Mouse (Mus musculus): ENCODE data around the gene Mettl7a2. TPM values are rescaled to one million over a fixed set of nuclear protein-coding genes. Genes with fewer than 3 reads are reported as not detected.
"Not testable (repeated sequence)": the region's sequence is repeated elsewhere in the genome, so short reads cannot be mapped to it uniquely, and the experiment has no call there.

The Mettl7a2 gene
- total RNA-seq (2021) = 1 to 10 TPM; 2.0 to 2.2 TPM
- long read RNA-seq, experiment 1, partial matches to known transcripts = 0 of 1 reads
- long read RNA-seq, experiment 1, other reads (novel, unspliced or antisense) = 1 of 1 reads
- long read RNA-seq, experiment 2 = 0 reads

DNA sequence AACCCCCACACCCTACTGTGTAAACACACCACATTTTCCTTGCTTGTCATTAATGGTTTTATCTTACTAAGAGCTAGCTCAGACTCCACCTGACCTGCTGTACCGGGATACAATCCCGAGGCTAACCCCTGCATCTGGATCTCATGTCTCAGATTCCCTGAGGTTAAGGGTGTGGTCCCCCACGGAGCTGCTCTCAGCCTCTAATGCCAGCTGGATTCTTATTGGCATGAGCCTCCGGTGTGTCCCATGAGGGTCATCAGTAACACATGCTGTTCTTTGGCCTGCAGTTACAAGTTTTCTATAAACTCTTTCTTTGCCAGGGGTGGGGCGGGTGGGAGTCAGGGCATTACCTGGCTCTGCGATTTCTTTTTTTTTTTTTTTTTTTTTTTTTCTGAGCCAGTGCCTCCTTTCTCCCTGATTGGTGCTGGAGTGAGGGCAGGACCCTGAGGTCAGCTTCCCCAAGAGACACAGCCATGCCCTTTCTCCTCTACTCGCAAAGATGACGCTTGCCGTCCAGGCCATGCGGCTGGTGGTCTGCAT, at the start of gene Mettl7a2, which contains the start of gene Methig1:
Mettl7a2 (plus strand) TSS at position 490 of the 540 bp plus-strand sequence.
Methig1 (plus strand) TSS at position 439 of the 540 bp plus-strand sequence.
- no peak for DNase-seq

DNA sequence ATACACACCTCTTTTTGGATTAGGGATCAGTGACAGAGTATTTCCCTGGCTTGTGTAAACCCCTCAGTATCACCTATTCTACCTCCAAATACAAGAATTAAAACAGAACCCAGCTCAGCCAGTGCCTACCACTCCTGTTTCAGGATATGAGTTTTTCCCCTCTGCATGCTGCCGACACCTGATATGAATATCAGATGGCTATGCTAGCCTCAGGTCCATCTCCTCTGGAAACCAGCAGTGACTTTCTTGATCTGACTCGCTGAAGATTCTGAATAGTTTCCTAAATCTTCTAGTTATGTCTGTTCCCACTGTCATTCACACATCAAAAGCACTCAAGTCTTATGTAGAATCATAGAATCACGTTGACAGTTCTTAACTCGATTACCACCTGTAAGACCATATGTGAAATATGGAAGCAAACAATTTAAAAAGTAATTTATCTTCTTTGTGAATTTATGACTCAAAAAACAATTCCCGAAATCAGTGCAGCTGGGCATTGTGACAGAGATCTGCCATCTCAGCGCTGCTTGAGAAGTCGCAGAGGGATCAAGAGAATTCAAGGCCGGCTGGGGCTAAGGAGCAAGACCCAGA, 49.5 kb upstream of the Mettl7a2 start:
- peak in 1 of 2 experiments; percentile 8 for DNase-seq

DNA sequence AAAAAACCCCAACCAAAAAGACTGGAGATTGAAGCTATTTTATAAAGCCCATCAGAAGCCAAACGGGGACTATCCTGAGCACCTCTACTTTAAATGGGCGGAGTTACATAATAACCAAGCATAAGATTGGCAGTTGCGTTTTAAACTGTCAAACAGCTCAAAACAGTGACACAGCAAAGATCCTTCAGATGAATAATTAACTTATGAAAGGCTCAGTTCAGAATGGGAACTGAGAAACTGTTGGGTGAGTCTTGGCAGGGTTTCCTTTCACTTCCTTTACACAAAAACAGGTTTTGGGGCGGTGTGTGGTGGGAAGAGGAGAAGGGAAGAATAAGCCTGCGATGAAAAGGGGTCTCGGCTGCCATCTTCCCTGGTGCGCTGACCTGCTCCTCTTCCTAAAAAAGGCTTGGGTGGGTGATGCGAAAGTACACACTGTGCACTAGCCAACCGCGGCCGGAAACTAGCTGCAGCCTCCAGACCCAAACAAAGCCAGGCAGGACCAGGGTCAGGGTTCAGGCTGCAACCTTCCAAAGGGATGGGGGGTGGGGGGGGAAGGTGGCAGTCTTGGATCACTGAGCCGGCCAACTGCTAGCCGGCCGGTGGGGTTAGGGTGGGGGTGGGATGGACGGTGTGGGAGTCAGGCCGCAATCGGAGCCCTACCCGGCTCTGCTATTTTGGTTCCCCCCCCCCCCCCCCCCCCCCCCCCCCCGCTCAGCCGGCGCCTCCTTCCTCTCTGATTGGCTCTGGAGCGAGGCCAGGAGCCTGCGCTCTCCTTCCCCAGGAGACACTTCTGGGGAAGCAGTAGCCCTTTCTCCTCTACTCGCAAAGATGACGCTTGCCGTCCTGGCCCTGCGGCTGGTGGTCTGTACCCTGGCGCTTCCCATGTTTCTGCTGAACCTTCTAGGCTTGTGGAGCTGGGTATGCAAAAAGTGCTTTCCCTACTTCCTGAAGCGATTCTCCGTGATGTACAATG, 48.7 kb upstream of the Mettl7a2 start, which contains the start of gene Mettl7a1:
Mettl7a1 (plus strand) TSS at position 122 of the 973 bp plus-strand sequence.
- DNase-seq = peak; percentile 90 to 93

DNA sequence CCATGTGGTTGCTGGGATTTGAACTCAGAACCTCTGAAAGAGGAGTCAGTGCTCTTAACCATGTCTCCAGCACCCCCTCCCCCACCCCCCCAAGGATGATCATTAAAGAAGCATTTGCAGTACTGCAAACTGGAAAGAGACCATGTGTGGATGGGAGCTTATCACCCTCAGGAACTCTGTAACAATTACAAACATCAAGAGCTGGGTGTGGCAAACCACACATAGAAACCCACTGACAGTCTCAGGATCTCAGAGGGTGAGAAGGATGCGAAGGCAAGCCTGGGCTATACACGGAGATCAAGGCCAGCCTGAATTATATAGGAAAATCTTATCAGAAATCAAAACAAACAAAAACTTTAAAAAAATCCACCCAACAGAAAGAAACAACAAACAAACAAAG, 46.8 kb upstream of the Mettl7a2 start:
- no peak for DNase-seq

DNA sequence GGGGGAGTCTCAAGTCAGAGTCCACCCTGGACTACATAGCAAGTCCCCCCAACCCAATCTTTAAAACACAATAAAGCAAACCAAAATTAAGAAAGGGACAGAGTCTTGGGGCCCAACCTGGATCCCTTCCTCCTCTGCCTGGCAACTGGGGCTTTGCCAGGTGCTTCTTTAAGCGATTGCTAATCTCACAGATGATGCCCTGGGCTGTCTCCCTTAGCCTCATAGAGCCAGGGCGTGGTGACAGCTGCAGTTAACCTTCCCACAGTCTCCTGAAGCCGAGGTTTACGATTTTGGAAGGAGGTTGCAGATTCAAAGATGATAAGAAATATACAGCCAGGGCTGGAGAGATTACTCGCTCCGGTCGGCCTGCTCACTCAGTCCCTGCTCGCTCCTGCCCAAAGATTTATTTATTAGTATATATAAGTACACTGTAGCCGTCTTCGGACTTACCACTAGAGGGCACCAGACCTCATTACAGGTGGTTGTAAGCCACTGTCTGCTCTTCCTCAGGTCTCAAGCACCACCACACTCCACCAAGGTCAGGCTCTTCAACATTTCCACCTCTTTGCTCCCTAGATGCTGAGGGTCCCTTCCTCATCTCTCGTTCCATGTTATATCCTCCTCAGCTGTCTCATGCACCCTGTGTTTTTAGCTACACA, 45.4 kb upstream of the Mettl7a2 start:
- peak; percentile 22 to 35 for DNase-seq

DNA sequence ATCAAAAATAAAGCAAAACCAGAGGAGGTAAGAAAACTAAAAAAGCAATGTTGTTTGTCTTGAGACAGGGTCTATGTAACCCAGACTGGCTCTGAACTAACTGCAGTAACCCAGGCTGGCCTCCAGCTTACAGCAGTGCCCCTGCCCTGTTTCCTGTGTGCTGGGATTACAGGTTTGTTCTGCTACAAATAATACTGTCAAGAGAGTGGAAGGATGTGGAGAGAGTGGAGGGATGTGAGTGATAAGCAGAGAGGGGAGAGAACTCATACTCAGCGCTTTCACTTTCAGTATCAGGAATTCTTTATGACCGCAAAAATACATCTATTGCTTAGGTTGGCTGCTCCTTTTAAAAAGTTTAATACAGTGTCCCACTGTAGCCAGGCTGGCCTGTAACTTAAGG, 40.7 kb upstream of the Mettl7a2 start:
- DNase-seq = no peak

DNA sequence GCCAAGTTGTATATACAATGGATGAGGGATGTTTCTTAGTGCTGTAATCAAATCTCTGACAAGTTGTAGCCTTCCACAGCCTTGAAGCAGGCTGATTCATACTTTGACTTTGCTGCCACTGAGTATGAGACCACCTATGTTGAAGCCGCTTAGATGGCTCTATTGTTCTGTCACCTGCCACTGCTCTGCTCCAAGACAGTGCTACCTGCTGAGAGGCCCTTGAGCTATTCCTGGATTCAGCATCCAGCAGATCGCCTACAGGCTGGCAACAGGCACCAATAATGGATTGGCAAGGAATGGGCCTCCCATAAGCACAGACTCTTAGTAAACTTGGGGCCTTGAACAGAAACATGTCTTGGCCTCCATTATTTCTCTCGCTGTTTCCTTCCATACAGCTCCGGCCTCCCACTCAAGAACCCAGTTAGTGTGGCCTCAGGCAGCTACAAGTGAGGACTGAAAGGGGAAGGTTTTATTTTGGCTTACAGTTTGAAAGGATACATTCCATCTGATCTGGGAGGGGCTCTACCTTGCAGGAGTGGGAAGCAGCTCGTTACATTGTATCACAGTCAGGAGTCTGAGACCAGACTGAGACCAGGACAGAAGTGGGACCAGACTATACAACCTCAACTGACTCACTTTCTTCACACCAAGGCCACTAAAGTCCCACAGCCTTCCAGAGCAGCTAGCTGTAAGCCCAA, 38.4 kb upstream of the Mettl7a2 start:
- no peak for DNase-seq

DNA sequence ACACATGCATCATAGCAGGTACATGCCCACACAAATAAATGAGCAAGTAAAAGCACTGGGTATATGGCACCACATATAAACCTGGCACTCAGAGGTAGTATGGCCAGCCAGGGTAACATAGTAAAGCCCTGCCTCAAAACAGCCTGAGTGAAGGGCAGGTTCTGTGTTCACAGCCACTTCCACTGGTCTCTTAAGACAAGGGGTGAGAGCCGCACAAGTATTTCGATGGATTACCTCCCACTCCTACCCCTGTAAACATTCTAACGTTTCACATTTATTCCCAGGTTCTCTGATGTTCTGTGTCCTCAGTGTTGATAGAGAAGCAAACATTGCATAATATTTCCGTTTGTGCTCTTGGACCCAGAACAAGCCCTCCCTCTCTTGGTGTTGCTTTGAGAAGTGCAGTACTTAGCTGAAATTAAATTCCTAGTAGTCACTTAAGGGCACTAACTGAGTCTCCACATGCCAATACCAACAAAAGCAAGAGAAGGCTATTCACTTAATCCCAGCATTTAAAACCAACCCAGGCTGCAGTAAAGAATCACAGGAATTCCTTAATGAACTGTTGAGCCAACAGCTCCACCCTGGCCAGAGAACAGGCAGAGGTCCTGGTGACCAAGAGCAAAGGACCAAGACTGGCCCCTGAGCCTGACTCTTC, 34.9 kb upstream of the Mettl7a2 start:
- DNase-seq = not testable (repeated sequence)

DNA sequence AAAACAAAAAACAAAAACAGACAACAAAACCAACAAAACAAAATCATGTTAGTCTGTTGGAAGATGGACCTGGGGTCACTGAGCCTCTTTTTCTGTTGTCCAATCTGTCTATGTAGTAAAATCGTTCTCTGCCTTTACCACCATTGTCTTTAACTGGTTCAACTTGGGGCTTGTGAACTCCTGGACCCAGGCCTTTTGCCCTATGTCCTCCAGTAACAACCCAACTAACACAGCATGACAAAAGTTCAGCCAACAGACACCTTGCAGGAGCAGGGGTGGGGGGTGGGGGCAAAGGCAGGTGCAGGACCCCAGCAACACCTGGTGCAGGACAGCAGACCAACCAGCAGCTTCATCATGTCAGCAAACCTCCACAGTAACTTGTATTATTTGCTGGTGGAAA, 33.1 kb upstream of the Mettl7a2 start:
- DNase-seq = no peak

DNA sequence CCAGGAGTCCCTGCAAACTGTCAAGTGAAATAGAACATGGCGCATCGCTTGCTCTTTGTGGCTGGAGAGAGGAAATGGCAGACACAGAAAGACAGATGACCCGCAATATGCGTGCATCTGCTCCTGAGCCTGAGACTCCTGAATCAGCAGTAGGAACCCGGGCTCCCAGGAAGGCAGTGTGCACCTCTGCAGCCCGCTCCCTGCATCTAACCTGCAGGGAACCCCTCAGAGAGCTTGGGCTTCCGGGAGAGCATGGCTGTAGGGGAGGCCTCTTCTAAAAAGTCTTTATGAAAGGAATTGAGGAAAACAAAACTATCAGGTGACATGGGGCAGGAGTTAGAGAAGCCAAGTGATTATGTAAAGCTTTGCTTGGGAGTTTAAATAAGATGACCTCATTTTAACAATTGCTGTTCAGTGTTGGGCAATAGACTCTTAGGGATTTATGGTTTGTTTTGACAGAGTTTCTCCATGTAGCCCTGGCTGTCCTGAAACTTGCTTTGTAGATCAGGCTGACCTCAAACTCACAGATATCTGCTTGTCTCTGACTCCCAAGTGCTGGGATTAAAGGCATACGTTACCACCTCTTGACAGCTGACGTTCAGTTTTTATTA, 32.6 kb upstream of the Mettl7a2 start:
- DNase-seq = no peak

DNA sequence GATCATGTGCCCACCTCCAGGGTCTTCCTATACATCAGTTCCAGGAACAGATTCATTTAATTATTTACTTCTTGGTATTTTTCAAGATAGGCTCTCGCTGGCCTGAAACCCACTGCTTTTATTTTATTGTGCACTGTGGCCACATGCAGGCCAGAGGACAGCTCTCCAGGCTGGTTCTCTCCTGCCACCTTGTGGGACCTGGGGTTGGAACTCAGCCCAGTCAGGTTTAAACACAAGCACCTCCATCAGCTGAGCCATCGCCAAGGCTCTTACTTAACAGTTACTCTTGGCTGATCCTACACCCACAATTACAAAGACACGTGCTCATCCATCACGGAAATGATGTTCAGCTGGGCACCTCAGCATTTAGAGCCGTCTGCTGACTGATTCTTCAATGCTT, 31.9 kb upstream of the Mettl7a2 start:
- DNase-seq = peak; percentile 50 to 61

DNA sequence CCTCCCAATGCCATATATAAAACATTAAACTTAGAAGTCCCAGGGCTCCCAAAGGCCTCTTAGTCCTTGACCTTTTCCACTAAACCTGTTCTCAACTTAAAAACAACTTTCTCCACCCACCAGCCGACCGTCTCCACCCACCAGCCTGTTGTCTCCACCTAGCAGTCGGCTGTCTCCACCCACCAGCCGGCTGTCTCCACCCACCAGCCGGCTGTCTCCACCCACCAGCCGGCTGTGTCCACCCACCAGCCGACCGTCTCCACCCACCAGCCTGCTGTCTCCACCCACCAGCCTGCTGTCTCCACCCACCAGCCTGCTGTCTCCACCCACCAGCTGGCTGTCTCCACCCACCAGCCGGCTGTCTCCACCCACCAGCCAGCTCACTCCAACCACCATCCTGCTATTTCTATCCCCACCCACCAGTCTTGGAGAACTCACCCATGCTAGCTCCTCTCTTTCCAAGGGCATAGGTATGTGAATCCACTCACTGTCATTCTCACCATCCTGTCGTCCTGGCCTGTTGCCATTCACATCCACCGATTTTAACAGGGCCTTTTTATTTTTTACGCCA, 28.9 kb upstream of the Mettl7a2 start:
- no peak for DNase-seq

DNA sequence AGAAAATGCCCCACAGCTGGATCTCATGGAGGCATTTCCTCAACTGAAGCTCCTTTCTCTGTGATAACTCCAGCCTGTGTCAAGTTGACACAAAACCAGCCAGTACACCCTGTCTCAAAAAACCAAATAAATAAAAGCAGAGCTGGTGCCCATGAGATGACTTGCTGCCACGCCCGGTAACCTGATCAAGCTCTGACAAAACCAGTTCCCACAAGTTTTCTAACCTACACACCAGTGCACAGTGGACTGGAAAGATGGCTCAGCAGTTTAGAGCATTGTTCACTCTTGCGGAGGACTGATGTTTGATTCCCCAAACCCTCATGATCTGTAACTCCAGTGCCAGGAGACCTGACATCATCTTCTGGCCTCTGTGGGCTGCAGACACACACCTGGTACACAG, 27.8 kb upstream of the Mettl7a2 start:
- no peak for DNase-seq

DNA sequence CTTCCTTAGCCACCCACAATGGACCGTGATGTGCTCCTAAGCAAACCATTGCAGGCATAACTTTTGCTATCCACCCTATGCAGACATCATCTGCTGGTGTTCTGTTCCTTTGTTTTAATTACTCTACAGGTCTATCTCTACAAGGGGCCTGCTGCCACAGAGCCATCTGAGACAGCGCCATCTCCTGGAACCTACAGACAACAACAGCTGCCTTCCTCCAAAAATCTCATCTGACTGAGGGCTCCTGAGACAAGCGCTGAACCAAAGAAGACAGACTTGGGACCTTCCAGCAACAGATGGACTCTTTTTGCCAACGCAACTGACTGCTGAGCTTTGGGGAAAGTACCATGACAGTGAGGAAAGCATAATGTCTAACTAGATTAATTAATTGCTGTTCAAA, 24.9 kb upstream of the Mettl7a2 start:
- not testable (repeated sequence) for DNase-seq

DNA sequence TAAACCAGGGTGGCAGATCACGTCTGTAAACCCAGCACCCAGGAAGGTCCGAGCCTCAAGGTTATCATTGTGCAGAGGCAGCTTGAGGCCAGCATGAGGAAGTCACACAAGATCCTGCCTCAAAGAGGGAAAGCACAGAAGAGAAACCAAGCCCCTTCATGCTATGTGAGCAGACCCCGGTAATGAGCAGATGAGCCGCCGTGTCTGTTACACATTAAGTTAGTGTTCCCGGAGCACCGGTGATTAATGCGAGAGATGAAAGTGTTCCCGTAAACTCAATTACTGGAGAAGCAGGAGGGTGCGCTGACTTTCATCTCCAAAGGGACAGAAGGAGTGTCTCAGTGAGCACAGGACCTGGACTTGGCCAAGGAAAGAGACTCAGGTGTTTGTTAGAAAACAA, 23.7 kb upstream of the Mettl7a2 start:
- not testable (repeated sequence) for DNase-seq

DNA sequence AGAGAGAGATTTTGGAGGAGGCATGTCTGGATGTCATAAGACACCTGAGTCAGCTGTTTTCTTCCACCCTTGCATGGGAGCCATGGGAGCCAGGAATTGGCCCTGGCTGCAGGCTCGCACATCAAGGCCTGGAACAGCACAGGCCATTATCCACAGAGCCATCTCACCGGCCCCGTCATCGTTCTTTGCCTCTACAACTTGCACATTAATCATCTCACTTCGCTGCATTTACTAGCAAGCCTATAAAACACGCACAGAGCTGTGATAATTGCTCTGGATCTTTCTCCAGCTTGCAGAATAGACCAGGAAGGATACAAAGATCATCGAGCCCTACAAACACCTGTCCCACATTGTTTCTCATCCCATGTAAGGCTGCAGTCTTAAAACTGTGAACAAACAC, 22.3 kb upstream of the Mettl7a2 start:
- no peak for DNase-seq

DNA sequence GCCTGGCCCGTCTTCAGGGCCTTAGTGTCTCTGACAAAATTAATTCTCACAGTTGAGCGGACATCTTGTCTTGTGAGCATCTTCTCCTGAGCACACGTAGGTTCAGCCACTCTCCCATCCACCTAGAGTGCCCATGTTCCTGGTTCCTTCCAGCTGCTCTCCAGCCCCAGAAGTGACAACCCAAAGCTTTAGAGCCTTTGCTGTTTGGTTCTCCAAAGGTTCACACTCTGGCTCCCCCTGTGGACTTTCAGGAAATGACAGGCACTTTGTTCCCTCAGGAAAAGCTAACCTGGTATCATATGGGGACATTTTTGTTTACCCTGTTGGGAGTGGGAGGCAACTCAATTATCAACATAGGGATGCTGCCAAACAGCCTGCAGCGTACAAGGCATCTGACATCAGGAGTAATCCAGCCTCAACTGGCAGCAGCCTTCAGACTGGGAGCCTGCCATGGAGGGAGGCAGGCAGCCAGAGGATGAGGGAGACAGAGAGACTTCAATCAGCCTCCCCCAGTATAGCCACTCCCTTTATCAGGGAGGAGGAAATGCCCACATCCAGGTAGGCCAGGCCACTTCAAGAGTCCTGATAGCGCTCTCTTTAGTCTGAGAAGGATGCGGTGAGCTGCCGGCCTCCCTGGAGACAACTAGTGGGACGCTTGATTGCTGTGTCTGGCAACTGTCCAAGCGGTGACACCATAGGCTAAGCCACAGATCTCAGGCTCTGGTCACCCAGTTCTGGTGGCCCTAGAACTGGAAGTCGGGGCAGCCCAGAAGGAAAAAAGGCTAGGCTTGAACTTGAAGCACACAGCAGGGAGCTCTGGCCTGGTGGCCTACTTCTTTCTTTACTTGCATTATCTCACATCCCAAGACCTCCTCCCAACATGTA, 20.7 kb upstream of the Mettl7a2 start:
- DNase-seq = not testable (repeated sequence)

DNA sequence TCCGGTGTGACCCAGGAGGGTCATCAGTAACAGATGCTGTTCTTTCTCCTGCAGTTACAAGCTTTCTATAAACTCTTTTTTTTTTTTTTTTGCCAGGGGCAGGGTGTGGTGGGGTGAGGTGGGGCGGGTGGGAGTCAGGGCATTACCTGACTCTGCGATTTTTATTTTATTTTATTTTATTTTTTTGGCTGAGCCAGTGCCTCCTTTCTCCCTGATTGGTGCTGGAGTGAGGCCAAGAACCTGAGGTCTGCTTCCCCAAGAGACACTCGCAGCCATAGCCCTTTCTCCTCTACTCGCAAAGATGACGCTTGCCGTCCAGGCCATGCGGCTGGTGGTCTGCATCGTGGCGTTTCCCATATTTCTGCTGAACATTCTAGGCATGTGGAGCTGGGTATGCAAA, 18.4 kb upstream of the Mettl7a2 start, which contains the start of gene Mettl7a3:
Mettl7a3 (plus strand) TSS at position 301 of the 400 bp plus-strand sequence.
- no peak for DNase-seq

DNA sequence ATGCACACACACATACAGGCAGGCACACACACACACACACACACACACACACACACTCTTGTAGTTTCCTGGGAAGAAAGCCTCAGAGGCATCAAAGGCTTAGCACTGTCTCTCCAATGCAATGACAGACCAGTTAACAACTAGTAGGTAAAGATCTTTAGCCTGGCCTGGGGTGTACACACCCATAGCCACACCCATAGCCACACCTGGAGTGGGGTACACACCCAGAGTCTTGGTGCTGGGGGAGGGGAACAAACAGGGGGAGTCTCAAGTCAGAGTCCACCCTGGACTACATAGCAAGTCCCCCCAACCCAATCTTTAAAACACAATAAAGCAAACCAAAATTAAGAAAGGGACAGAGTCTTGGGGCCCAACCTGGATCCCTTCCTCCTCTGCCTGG, 15.7 kb upstream of the Mettl7a2 start:
- not testable (repeated sequence) for DNase-seq

All from adrenal gland, postnatal 36 days (tissue).